Mouse (Mus musculus): ENCODE data around the gene Klhl6. TPM values are rescaled to one million over a fixed set of nuclear protein-coding genes. Genes with fewer than 3 reads are reported as not detected.

Gene Klhl6
- polyA plus RNA-seq, 1 experiment = 0.75 TPM

DNA sequence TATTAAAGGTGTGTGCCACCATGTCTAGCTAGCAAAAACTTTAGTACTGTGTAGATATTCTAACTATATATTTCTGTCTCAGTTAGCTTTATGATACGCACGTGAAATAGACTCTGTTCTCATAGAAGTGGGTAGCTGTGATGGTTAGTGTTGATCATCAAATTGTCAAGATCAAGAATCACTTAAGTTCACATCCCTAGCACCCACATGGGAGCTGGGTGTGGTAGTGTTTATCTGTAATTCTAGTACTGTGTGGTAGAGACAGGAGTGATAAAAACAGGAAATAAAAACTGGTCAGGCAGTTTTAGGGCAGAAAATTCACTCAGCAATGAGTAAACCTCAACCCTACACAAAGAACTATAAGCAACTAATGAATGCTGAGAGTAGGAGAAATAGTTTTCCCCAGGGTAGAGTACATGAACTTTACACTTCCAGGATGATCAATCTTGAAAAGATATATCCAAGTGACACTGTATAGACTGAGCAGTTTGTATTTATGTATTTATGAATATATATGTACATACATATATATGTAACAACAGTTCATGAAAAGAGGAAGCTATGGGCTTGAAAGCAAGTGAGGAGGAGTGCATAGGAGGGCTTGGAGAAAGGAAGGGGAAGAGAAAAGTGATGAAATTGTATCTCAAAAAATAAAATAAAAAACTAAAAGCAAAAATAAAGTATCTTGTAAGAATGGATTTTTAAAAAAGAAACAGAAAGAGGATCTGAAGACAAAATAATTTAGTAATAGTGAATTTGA, 2.2 kb upstream of the Klhl6 start:
- Histone ChIP-seq H3K4me3 (ENCODE audit: low read depth, low read length) (no peak overlapping the region), H3K36me3 (ENCODE audit: control insufficient read depth, insufficient read depth, low read length, poor library complexity, severe bottlenecking) (no peaks in the 10 kb centered on the region), H3K4me1 (ENCODE audit: control insufficient read depth, insufficient read depth, low read length) (no peaks in the 10 kb centered on the region), H3K27me3 (ENCODE audit: control insufficient read depth, insufficient read depth, low read length, poor library complexity, severe bottlenecking) (no peaks in the 10 kb centered on the region), H3K9ac (ENCODE audit: low read depth, poor library complexity, severe bottlenecking) (no peak overlapping the region), H3K27ac (ENCODE audit: insufficient read depth, low read length) (no peak overlapping the region), H3K9me3 (replicated peaks; ENCODE audit: control insufficient read depth, insufficient read depth, low read length, poor library complexity, severe bottlenecking) (no peaks in the 10 kb centered on the region)
- TF ChIP-seq EP300 (IDR thresholded peaks at IDR 0.05; ENCODE audit: insufficient read depth, low read depth, low read length) (no peak), CTCF (IDR thresholded peaks at IDR 0.05; ENCODE audit: low read depth, low read length) (no peak), POLR2A (IDR thresholded peaks at IDR 0.05; ENCODE audit: insufficient read depth, low read length) (no peak)

DNA sequence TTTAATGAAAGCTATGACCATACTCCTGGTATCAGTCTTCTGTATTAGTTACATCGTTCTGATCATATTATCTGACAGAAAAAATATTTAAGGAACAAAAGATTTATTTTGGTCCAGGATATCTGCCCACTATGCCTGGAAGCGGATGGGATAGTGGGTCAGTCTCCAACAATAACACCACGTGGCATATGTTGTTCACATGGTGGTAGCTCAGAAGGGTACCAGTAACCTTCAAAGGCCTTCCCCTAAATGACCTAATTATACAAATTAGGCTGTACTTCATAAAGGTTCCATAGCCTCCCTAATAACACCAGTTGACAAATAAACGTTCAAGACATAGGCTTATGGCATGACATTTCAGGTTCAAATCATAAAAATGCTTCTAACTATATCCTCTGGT, 722 bp upstream of the Klhl6 start:
- no peaks in the 10 kb centered on the region for H3K9me3 ChIP-seq (replicated peaks; ENCODE audit: control insufficient read depth, insufficient read depth, low read length, poor library complexity, severe bottlenecking)
- H3K4me3 ChIP-seq (ENCODE audit: low read depth, low read length) = no peak overlapping the region
- H3K27me3 ChIP-seq (ENCODE audit: control insufficient read depth, insufficient read depth, low read length, poor library complexity, severe bottlenecking) = no peaks in the 10 kb centered on the region
- TF ChIP-seq POLR2A (IDR thresholded peaks at IDR 0.05; ENCODE audit: insufficient read depth, low read length) (no peak), EP300 (IDR thresholded peaks at IDR 0.05; ENCODE audit: insufficient read depth, low read depth, low read length) (no peak), CTCF (IDR thresholded peaks at IDR 0.05; ENCODE audit: low read depth, low read length) (no peak)
- H3K36me3 ChIP-seq (ENCODE audit: control insufficient read depth, insufficient read depth, low read length, poor library complexity, severe bottlenecking) = no peaks in the 10 kb centered on the region
- H3K4me1 ChIP-seq (ENCODE audit: control insufficient read depth, insufficient read depth, low read length) = no peaks in the 10 kb centered on the region
- H3K9ac ChIP-seq (ENCODE audit: low read depth, poor library complexity, severe bottlenecking) = no peak overlapping the region
- no peak overlapping the region for H3K27ac ChIP-seq (ENCODE audit: insufficient read depth, low read length)

DNA sequence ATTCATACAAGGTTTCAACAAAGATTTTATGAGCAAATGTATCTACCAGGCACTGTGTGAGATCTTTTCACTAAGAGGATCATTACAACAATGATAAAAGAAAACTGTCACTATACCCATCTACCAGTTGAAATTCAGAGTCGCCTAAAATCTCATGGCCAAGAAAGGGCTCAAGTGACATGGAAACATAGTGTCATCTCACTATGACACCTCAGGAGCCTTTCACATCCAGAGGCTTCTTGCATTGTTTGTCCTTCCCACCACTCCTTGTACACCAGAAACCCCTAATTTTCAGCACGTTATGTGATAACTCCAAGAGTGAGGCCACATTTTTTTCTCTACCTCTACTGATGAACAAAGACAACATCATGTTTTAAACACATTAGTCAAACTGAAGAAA, 1.2 kb downstream of the Klhl6 start:
- H3K9me3 ChIP-seq (replicated peaks; ENCODE audit: control insufficient read depth, insufficient read depth, low read length, poor library complexity, severe bottlenecking) = no peaks in the 10 kb centered on the region
- no peaks in the 10 kb centered on the region for H3K4me1 ChIP-seq (ENCODE audit: control insufficient read depth, insufficient read depth, low read length)
- no peak overlapping the region for H3K27ac ChIP-seq (ENCODE audit: insufficient read depth, low read length)
- no peaks in the 10 kb centered on the region for H3K27me3 ChIP-seq (ENCODE audit: control insufficient read depth, insufficient read depth, low read length, poor library complexity, severe bottlenecking)
- no peaks in the 10 kb centered on the region for H3K36me3 ChIP-seq (ENCODE audit: control insufficient read depth, insufficient read depth, low read length, poor library complexity, severe bottlenecking)
- no peak overlapping the region for H3K9ac ChIP-seq (ENCODE audit: low read depth, poor library complexity, severe bottlenecking)
- no peak overlapping the region for H3K4me3 ChIP-seq (ENCODE audit: low read depth, low read length)
- no peak for TF ChIP-seq CTCF (IDR thresholded peaks at IDR 0.05; ENCODE audit: low read depth, low read length)
- TF ChIP-seq POLR2A (IDR thresholded peaks at IDR 0.05; ENCODE audit: insufficient read depth, low read length) = no peak
- TF ChIP-seq EP300 (IDR thresholded peaks at IDR 0.05; ENCODE audit: insufficient read depth, low read depth, low read length) = no peak

DNA sequence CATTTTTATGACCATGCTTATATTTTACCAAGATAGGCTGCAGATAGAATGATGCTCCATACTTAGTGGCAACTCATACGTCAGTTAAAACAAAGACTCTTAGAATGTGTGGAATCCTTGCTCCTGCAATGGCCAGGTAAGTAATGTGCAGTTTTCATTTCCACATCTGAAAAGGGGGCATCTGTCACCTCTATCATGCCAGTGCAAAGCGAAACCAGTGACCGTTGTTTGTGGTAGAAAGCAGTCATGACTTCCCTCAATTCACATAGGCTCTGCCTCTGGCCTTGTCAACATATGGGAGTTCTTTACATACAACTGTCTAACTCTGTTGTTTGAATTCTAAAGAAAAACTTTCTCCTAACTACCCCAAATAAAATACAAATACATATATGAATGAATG, 1.8 kb downstream of the Klhl6 start:
- Histone ChIP-seq H3K27me3 (ENCODE audit: control insufficient read depth, insufficient read depth, low read length, poor library complexity, severe bottlenecking) (no peaks in the 10 kb centered on the region), H3K4me3 (ENCODE audit: low read depth, low read length) (no peak overlapping the region), H3K36me3 (ENCODE audit: control insufficient read depth, insufficient read depth, low read length, poor library complexity, severe bottlenecking) (no peaks in the 10 kb centered on the region), H3K27ac (ENCODE audit: insufficient read depth, low read length) (no peak overlapping the region), H3K9me3 (replicated peaks; ENCODE audit: control insufficient read depth, insufficient read depth, low read length, poor library complexity, severe bottlenecking) (no peaks in the 10 kb centered on the region), H3K9ac (ENCODE audit: low read depth, poor library complexity, severe bottlenecking) (no peak overlapping the region), H3K4me1 (ENCODE audit: control insufficient read depth, insufficient read depth, low read length) (no peaks in the 10 kb centered on the region)
- no peak for TF ChIP-seq POLR2A (IDR thresholded peaks at IDR 0.05; ENCODE audit: insufficient read depth, low read length)
- TF ChIP-seq EP300 (IDR thresholded peaks at IDR 0.05; ENCODE audit: insufficient read depth, low read depth, low read length) = no peak
- no peak for TF ChIP-seq CTCF (IDR thresholded peaks at IDR 0.05; ENCODE audit: low read depth, low read length)

DNA sequence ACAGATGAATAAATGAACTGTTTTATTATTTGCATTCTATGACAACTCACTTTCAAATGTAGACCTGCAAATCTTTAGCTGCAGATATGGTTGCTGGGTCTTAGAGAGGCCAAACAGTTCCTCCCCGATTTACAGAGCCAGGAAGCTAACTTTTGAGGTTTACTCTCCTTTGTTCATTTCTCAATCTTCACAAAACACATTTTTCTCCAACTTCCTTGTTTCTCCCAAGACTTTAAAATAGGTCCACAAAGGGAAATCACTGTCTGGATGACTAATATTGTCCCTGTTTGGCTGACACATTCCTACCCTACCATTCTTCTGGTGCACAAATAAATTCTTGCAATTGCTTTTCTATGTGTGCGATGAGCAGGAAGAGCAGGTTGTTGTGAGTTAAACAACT, 3.1 kb downstream of the Klhl6 start:
- TF ChIP-seq POLR2A (IDR thresholded peaks at IDR 0.05; ENCODE audit: insufficient read depth, low read length) (no peak), CTCF (IDR thresholded peaks at IDR 0.05; ENCODE audit: low read depth, low read length) (no peak), EP300 (IDR thresholded peaks at IDR 0.05; ENCODE audit: insufficient read depth, low read depth, low read length) (no peak)
- H3K9ac ChIP-seq (ENCODE audit: low read depth, poor library complexity, severe bottlenecking) = no peak overlapping the region
- H3K9me3 ChIP-seq (replicated peaks; ENCODE audit: control insufficient read depth, insufficient read depth, low read length, poor library complexity, severe bottlenecking) = no peaks in the 10 kb centered on the region
- no peaks in the 10 kb centered on the region for H3K4me1 ChIP-seq (ENCODE audit: control insufficient read depth, insufficient read depth, low read length)
- no peaks in the 10 kb centered on the region for H3K36me3 ChIP-seq (ENCODE audit: control insufficient read depth, insufficient read depth, low read length, poor library complexity, severe bottlenecking)
- H3K27me3 ChIP-seq (ENCODE audit: control insufficient read depth, insufficient read depth, low read length, poor library complexity, severe bottlenecking) = no peaks in the 10 kb centered on the region
- no peak overlapping the region for H3K4me3 ChIP-seq (ENCODE audit: low read depth, low read length)
- H3K27ac ChIP-seq (ENCODE audit: insufficient read depth, low read length) = no peak overlapping the region

DNA sequence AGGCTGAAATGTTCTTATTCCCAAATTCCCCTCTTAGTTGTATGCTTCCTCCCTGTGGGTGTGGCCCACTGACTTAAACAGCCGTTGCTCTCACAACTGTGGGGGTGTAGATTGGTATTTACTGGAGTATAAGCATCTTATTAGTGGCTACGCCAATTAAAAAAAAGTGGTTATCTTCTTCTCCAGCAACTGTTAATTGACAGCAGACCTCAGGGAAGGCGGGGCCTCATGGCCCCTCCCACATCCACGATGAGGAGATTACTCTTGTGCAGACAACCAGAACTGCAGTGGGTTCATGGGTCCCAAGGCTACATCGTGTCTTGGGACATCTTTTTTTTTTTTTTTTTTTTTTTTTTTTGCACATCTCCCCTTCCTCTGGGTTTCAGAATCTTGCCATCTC, 5.6 kb downstream of the Klhl6 start:
- TF ChIP-seq CTCF (IDR thresholded peaks at IDR 0.05; ENCODE audit: low read depth, low read length) (no peak), EP300 (IDR thresholded peaks at IDR 0.05; ENCODE audit: insufficient read depth, low read depth, low read length) (no peak), POLR2A (IDR thresholded peaks at IDR 0.05; ENCODE audit: insufficient read depth, low read length) (no peak)
- Histone ChIP-seq H3K27ac (ENCODE audit: insufficient read depth, low read length) (no peak overlapping the region), H3K4me1 (ENCODE audit: control insufficient read depth, insufficient read depth, low read length) (no peaks in the 10 kb centered on the region), H3K27me3 (ENCODE audit: control insufficient read depth, insufficient read depth, low read length, poor library complexity, severe bottlenecking) (no peaks in the 10 kb centered on the region), H3K4me3 (ENCODE audit: low read depth, low read length) (no peak overlapping the region), H3K9ac (ENCODE audit: low read depth, poor library complexity, severe bottlenecking) (no peak overlapping the region), H3K36me3 (ENCODE audit: control insufficient read depth, insufficient read depth, low read length, poor library complexity, severe bottlenecking) (no peaks in the 10 kb centered on the region), H3K9me3 (replicated peaks; ENCODE audit: control insufficient read depth, insufficient read depth, low read length, poor library complexity, severe bottlenecking) (no peaks in the 10 kb centered on the region)

All from ES-Bruce4 (cell line).